Mouse (Mus musculus): ENCODE measurements around the gene Cald1. TPM values are rescaled to one million over a fixed set of nuclear protein-coding genes. Genes with fewer than 3 reads are reported as not detected.

Gene Cald1
- polyA plus RNA-seq, 1 experiment, result 5.0 TPM

DNA sequence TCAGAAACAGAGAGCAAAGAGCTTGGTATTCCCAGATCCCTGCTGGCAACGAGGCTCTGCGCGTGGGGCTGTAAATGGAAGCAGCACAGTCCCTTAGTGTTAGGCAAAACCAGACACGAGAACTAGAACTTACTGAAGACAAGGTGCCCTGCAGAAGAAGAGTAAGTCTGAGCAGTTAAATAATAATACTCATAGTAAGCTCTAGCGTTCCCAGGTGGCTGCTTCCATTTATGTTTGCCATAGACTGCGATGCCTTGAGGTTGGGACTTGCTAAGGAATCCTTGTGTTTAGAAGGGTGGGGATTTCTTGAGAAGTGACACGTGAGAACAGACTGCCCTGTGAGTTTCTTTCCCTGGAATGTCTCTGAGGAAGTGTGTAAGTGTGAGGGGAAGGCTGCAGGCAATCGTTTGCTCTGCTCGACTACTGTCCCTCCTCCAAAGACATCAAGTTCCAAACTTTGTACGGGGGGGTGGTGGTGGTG is 1.4 kb downstream of the Cald1 start:
- Histone ChIP-seq H3K36me3 (ENCODE audit: control insufficient read depth, insufficient read depth, low read length) (no peaks in the 10 kb centered on the region), H3K27me3 (ENCODE audit: control insufficient read depth, insufficient read depth, low read length) (no peaks in the 10 kb centered on the region), H3K27ac (ENCODE audit: control insufficient read depth, insufficient read depth, low read depth, low read length) (peak overlapping the region; percentile 23), H3K4me3 (ENCODE audit: control insufficient read depth, low read depth, low read length) (peak overlapping the region; percentile 9), H3K4me1 (ENCODE audit: control insufficient read depth, insufficient read depth, low read length) (no peaks in the 10 kb centered on the region)
- TF ChIP-seq CTCF (IDR thresholded peaks at IDR 0.05; ENCODE audit: control insufficient read depth, insufficient read depth, insufficient replicate concordance, low read depth, low read length) (no peak), POLR2A (IDR thresholded peaks at IDR 0.05; ENCODE audit: control insufficient read depth, low read depth, low read length) (no peak)

DNA sequence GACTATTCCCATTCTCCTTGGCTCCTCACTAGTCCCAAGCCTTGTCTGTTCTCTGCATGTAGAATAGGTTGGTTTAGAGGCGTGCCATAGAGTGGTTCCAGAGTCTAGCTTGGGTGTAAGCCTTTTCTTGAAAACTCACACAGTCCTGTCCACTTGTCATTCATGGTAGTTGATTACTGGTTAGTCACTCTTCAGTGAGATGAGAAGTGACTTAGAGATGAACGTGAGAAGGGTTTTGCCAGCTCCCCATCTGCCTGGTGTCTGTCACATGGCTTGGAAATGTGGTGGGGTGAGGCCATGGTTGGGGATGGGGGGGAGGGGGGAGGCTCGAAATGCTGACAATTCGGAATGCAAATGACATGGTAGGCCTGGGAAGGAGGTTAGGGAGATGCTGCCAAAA is 2.5 kb downstream of the Cald1 start:
- Histone ChIP-seq H3K27ac (ENCODE audit: control insufficient read depth, insufficient read depth, low read depth, low read length) (no peak overlapping the region), H3K4me3 (ENCODE audit: control insufficient read depth, low read depth, low read length) (no peak overlapping the region), H3K36me3 (ENCODE audit: control insufficient read depth, insufficient read depth, low read length) (no peaks in the 10 kb centered on the region), H3K4me1 (ENCODE audit: control insufficient read depth, insufficient read depth, low read length) (no peaks in the 10 kb centered on the region), H3K27me3 (ENCODE audit: control insufficient read depth, insufficient read depth, low read length) (no peaks in the 10 kb centered on the region)
- TF ChIP-seq CTCF (IDR thresholded peaks at IDR 0.05; ENCODE audit: control insufficient read depth, insufficient read depth, insufficient replicate concordance, low read depth, low read length) (no peak), POLR2A (IDR thresholded peaks at IDR 0.05; ENCODE audit: control insufficient read depth, low read depth, low read length) (no peak)

DNA sequence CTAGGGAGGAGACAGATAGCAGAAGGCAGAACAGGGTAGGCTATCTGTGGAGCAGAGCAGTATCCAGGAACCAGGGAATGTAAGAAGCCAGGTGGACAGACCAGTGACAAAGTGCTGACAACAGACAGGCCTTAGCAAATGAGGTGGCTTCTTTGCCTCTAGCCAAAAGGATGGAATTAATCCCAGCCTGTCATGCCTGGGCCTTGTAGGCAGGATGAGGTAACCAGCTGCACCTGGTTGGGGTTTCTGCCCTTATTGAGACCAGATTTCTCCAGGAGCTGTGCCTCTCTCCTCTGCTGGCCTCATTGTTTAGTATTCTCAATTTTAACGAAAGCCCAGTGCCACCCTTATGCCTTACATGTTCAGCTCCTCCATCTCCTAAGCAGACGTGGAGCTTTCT is 3.8 kb downstream of the Cald1 start:
- TF ChIP-seq CTCF (IDR thresholded peaks at IDR 0.05; ENCODE audit: control insufficient read depth, insufficient read depth, insufficient replicate concordance, low read depth, low read length), result no peak
- no peak for TF ChIP-seq POLR2A (IDR thresholded peaks at IDR 0.05; ENCODE audit: control insufficient read depth, low read depth, low read length)
- H3K4me1 ChIP-seq (ENCODE audit: control insufficient read depth, insufficient read depth, low read length), result no peaks in the 10 kb centered on the region
- H3K27ac ChIP-seq (ENCODE audit: control insufficient read depth, insufficient read depth, low read depth, low read length), result no peak overlapping the region
- H3K27me3 ChIP-seq (ENCODE audit: control insufficient read depth, insufficient read depth, low read length), result no peaks in the 10 kb centered on the region
- H3K36me3 ChIP-seq (ENCODE audit: control insufficient read depth, insufficient read depth, low read length), result no peaks in the 10 kb centered on the region
- H3K4me3 ChIP-seq (ENCODE audit: control insufficient read depth, low read depth, low read length), result no peak overlapping the region

DNA sequence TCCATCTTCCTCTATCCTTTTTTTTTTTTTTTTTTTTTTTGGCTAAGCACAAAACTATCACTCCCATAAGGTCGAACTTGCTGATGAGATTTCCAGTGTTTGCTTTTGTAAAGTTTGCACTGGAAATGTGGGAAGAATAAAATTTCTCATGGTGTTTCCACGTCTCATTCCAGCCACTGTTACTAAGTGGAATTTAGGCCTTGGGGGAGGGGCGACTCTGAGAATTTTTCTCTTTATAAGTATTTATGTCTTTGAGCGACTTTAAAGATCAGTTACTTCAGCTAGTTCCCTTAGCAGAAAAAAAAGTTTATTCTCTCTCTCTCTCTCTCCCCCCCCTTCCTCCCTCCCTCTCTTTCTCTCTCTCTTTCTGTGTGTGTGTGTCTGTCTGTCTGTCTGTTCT is 8.1 kb downstream of the Cald1 start:
- H3K27me3 ChIP-seq (ENCODE audit: control insufficient read depth, insufficient read depth, low read length), result no peaks in the 10 kb centered on the region
- no peak overlapping the region for H3K27ac ChIP-seq (ENCODE audit: control insufficient read depth, insufficient read depth, low read depth, low read length)

DNA sequence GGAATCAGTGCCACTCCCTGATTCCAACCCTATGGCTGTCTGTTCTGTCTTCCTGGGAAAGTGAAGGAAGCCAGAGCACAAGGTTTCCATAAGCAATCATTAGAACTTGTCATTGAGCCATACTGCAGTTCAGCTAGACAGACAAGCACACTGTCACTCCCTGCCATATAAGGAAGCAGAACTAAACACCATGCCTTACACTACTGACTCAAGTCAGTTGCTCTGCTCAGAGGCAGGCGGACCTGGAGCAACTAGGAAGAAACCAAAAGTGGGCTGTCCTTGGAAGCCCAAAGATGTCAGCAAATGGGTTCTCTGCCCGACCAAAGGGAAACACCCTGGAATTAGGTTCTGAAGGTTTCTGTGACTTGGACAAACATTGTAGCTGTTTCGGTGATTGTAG is 10.3 kb downstream of the Cald1 start:
- Histone ChIP-seq H3K36me3 (ENCODE audit: control insufficient read depth, insufficient read depth, low read length) (no peaks in the 10 kb centered on the region), H3K4me1 (ENCODE audit: control insufficient read depth, insufficient read depth, low read length) (peaks cover 7% of the 10 kb centered on the region), H3K27ac (ENCODE audit: control insufficient read depth, insufficient read depth, low read depth, low read length) (no peak overlapping the region), H3K27me3 (ENCODE audit: control insufficient read depth, insufficient read depth, low read length) (no peaks in the 10 kb centered on the region), H3K4me3 (ENCODE audit: control insufficient read depth, low read depth, low read length) (no peak overlapping the region)
- no peak for TF ChIP-seq CTCF (IDR thresholded peaks at IDR 0.05; ENCODE audit: control insufficient read depth, insufficient read depth, insufficient replicate concordance, low read depth, low read length)
- TF ChIP-seq POLR2A (IDR thresholded peaks at IDR 0.05; ENCODE audit: control insufficient read depth, low read depth, low read length), result no peak

More for the DNA sequence above, 8.1 kb downstream of the Cald1 start:
- Histone ChIP-seq H3K36me3 (ENCODE audit: control insufficient read depth, insufficient read depth, low read length) (no peaks in the 10 kb centered on the region), H3K4me3 (ENCODE audit: control insufficient read depth, low read depth, low read length) (no peak overlapping the region), H3K4me1 (ENCODE audit: control insufficient read depth, insufficient read depth, low read length) (peaks cover 7% of the 10 kb centered on the region)
- TF ChIP-seq POLR2A (IDR thresholded peaks at IDR 0.05; ENCODE audit: control insufficient read depth, low read depth, low read length), result no peak
- TF ChIP-seq CTCF (IDR thresholded peaks at IDR 0.05; ENCODE audit: control insufficient read depth, insufficient read depth, insufficient replicate concordance, low read depth, low read length), result no peak

DNA sequence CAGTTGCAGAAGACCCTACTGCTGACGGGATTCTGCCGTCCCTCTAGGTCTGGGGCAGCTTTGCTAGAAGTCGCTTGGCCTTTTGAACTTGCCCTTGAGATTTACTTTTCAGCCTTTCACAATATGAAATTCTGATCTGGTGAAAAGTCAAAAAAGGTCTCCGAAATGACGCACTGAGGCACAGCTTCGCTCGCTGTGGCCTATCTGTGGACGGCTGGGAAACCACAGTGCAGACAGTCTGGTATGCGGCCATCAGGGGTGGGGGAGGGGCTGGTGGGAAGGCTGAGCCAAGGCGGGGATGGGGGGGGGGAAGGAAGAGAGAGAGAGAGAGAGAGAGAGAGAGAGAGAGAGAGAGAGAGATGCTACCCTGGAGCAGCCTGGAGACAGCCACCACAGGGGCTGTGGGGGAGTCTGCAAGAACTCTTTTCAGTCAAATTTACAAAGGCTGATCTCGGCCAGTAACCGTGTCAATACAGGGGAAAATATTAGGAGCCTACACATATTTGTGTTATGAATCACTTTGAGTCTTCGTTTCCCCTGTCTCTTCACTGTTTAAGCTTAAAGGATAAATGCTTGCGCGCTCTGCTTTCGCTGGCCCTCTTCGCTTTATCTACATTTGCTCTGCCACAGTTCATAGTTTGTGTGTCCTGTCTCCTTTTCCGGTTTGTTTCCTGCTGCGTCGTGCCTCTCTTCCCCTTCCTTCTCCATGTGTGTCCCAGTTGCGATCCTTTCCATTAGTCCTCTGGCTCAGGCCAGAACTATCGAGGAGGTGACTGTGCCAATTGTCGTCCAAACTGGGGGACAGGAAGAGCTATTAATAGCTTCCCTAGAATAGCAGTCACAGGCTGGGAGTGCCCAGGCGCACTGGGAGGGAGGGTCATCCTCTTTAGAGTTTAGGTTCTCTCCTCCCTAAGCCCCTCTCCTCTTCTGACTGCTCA is 11.9 kb downstream of the Cald1 start:
- H3K27ac ChIP-seq (ENCODE audit: control insufficient read depth, insufficient read depth, low read depth, low read length), result no peak overlapping the region
- H3K4me3 ChIP-seq (ENCODE audit: control insufficient read depth, low read depth, low read length), result no peak overlapping the region; the same call in 1 of the 2 replicates
- peaks cover 7% of the 10 kb centered on the region for H3K4me1 ChIP-seq (ENCODE audit: control insufficient read depth, insufficient read depth, low read length)
- H3K36me3 ChIP-seq (ENCODE audit: control insufficient read depth, insufficient read depth, low read length), result no peaks in the 10 kb centered on the region
- no peaks in the 10 kb centered on the region for H3K27me3 ChIP-seq (ENCODE audit: control insufficient read depth, insufficient read depth, low read length)
- no peak for TF ChIP-seq CTCF (IDR thresholded peaks at IDR 0.05; ENCODE audit: control insufficient read depth, insufficient read depth, insufficient replicate concordance, low read depth, low read length)
- TF ChIP-seq POLR2A (IDR thresholded peaks at IDR 0.05; ENCODE audit: control insufficient read depth, low read depth, low read length), result no peak

DNA sequence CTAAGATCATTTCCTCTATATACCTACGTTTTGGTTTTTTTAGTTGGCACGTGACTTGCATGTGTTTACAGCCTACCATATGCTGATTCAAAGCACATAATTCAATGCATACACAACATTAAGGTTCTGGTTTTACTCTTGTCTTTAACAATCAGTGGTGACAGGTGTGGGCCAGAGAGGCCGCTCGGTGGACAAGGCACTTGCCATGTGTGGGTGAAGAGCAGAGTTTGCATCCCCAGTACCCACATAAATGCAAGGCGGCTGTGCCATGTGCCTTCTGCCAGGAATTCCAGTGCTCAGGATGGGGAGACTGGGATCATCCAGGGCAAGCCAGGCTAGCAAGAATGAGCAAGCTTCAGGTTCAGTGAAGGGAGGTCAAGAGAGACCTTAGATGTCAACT is 14.8 kb downstream of the Cald1 start:
- H3K36me3 ChIP-seq (ENCODE audit: control insufficient read depth, insufficient read depth, low read length), result no peaks in the 10 kb centered on the region
- no peaks in the 10 kb centered on the region for H3K27me3 ChIP-seq (ENCODE audit: control insufficient read depth, insufficient read depth, low read length)
- H3K4me3 ChIP-seq (ENCODE audit: control insufficient read depth, low read depth, low read length), result no peak overlapping the region
- TF ChIP-seq CTCF (IDR thresholded peaks at IDR 0.05; ENCODE audit: control insufficient read depth, insufficient read depth, insufficient replicate concordance, low read depth, low read length), result no peak
- no peak for TF ChIP-seq POLR2A (IDR thresholded peaks at IDR 0.05; ENCODE audit: control insufficient read depth, low read depth, low read length)
- H3K27ac ChIP-seq (ENCODE audit: control insufficient read depth, insufficient read depth, low read depth, low read length), result no peak overlapping the region
- peaks cover 7% of the 10 kb centered on the region for H3K4me1 ChIP-seq (ENCODE audit: control insufficient read depth, insufficient read depth, low read length)
